Mouse (Mus musculus): ENCODE measurements around the gene Trak1.

GRCm38 (mm10) chr9:121416460-121416859 lies 119.2 kb downstream of the Trak1 start:
- no peak for TF ChIP-seq CTCF (IDR thresholded peaks at IDR 0.05; ENCODE audit: borderline replicate concordance, insufficient read depth, low read depth, low read length)
- TF ChIP-seq POLR2A (IDR thresholded peaks at IDR 0.05; ENCODE audit: borderline replicate concordance, insufficient read depth, low read length) = no peak

Measured in cerebellum, adult 2 months (tissue).